Mouse (Mus musculus): ENCODE measurements around the gene Epx. TPM values are rescaled to one million over a fixed set of nuclear protein-coding genes. Genes with fewer than 3 reads are reported as not detected.

Epx gene
- total RNA-seq (2021): under 1 TPM; 0.25 to 0.96 TPM
- long read RNA-seq: 0 reads

- DNase-seq (ENCODE audit: low spot score in 2 of 2): no peak
These were observed at the start of gene Epx for GRCm38 (mm10) chr11:87875436-87875835. Epx (minus strand) TSS chr11:87875536.

- DNase-seq (ENCODE audit: low spot score in 2 of 2): no peak
These were observed 45.6 kb upstream of the Epx start, which contains the start of gene Olfr464 for GRCm38 (mm10) chr11:87920966-87921365. Olfr464 (minus strand) TSS chr11:87920967.

- no peak for DNase-seq (ENCODE audit: low spot score in 2 of 2)
These were observed 45.0 kb upstream of the Epx start for GRCm38 (mm10) chr11:87920301-87920700.

- no peak for DNase-seq (ENCODE audit: low spot score in 2 of 2)
These were observed 40.7 kb upstream of the Epx start for GRCm38 (mm10) chr11:87916005-87916404.

GRCm38 (mm10) chr11:87904331-87904730, 29.0 kb upstream of the Epx start:
- DNase-seq (ENCODE audit: low spot score in 2 of 2): no peak

- no peak for DNase-seq (ENCODE audit: low spot score in 2 of 2)
These were observed 22.0 kb upstream of the Epx start, which contains the start of gene Olfr463 for GRCm38 (mm10) chr11:87897287-87897686. Olfr463 (minus strand) TSS chr11:87897387.

GRCm38 (mm10) chr11:87892168-87892567, 16.8 kb upstream of the Epx start, which contains the start of gene Olfr462:
Olfr462 (minus strand) TSS chr11:87892268.
- DNase-seq (ENCODE audit: low spot score in 2 of 2): no peak

- DNase-seq (ENCODE audit: low spot score in 2 of 2): no peak
These were observed 9.5 kb upstream of the Epx start for GRCm38 (mm10) chr11:87884856-87885255.

- DNase-seq (ENCODE audit: low spot score in 2 of 2): no peak
These were observed 8.2 kb upstream of the Epx start for GRCm38 (mm10) chr11:87883493-87883892.

- no peak for DNase-seq (ENCODE audit: low spot score in 2 of 2)
These were observed 6.4 kb upstream of the Epx start for GRCm38 (mm10) chr11:87881714-87882113.

- no peak for DNase-seq (ENCODE audit: low spot score in 2 of 2)
These were observed 4.5 kb upstream of the Epx start for GRCm38 (mm10) chr11:87879826-87880225.

GRCm38 (mm10) chr11:87871766-87872165, 3.6 kb downstream of the Epx start:
- DNase-seq (ENCODE audit: low spot score in 2 of 2): no peak

- no peak for DNase-seq (ENCODE audit: low spot score in 2 of 2)
These were observed 5.2 kb downstream of the Epx start for GRCm38 (mm10) chr11:87870096-87870495.

- DNase-seq (ENCODE audit: low spot score in 2 of 2): peak; percentile 23 to 24
These were observed 8.4 kb downstream of the Epx start for GRCm38 (mm10) chr11:87866891-87867290.

GRCm38 (mm10) chr11:87862805-87863204, 12.5 kb downstream of the Epx start:
- no peak for DNase-seq (ENCODE audit: low spot score in 2 of 2)

- DNase-seq (ENCODE audit: low spot score in 2 of 2): no peak
These were observed 14.9 kb downstream of the Epx start for GRCm38 (mm10) chr11:87860426-87860825.

- DNase-seq (ENCODE audit: low spot score in 2 of 2): no peak
These were observed 16.1 kb downstream of the Epx start for GRCm38 (mm10) chr11:87859273-87859672.

- DNase-seq (ENCODE audit: low spot score in 2 of 2): no peak
These were observed 20.8 kb downstream of the Epx start for GRCm38 (mm10) chr11:87854550-87854949.

GRCm38 (mm10) chr11:87853597-87853954, 21.8 kb downstream of the Epx start:
- peak; percentile 41 for DNase-seq (ENCODE audit: low spot score in 2 of 2)

- DNase-seq (ENCODE audit: low spot score in 2 of 2): peak; percentile 89 to 92
These were observed 22.4 kb downstream of the Epx start, which contains the start of gene Mks1 for GRCm38 (mm10) chr11:87852690-87853596. Mks1 (plus strand) TSS chr11:87853215.

- no peak for DNase-seq (ENCODE audit: low spot score in 2 of 2)
These were observed 27.5 kb downstream of the Epx start for GRCm38 (mm10) chr11:87847884-87848283.

GRCm38 (mm10) chr11:87846968-87847600, 28.3 kb downstream of the Epx start:
- no peak for DNase-seq (ENCODE audit: low spot score in 2 of 2)
